Mouse (Mus musculus) lung, postnatal 4 days (tissue): ENCODE results near the gene Rpl31.

Source experiments
- DNase-seq, 2 experiments: peaks; one replicate each; pipeline ENCODE4 v3.0.0; 2021

Rpl31 gene

GRCm38 (mm10) chr1:39367601-39368266 lies at the start of gene Rpl31:
TSS of gene Rpl31 (plus strand) at chr1:39367842.
- peak; percentile 99 for DNase-seq

GRCm38 (mm10) chr1:39317935-39318334 lies 49.7 kb upstream of the Rpl31 start:
- peak in 1 of 2 experiments; percentile 55 for DNase-seq

GRCm38 (mm10) chr1:39318870-39319269 lies 48.8 kb upstream of the Rpl31 start:
- no peak for DNase-seq

- DNase-seq = no peak
These were observed 45.7 kb upstream of the Rpl31 start for GRCm38 (mm10) chr1:39321954-39322353.

- DNase-seq = no peak
These were observed 42.4 kb upstream of the Rpl31 start for GRCm38 (mm10) chr1:39325228-39325627.

GRCm38 (mm10) chr1:39327546-39327945 lies 40.1 kb upstream of the Rpl31 start:
- DNase-seq = peak in 1 of 2 experiments; percentile 13

- DNase-seq = no peak
These were observed 36.6 kb upstream of the Rpl31 start for GRCm38 (mm10) chr1:39330857-39331594.

GRCm38 (mm10) chr1:39332456-39332855 lies 35.2 kb upstream of the Rpl31 start:
- no peak for DNase-seq

- no peak for DNase-seq
These were observed 32.0 kb upstream of the Rpl31 start for GRCm38 (mm10) chr1:39335561-39336196.

GRCm38 (mm10) chr1:39336788-39337187 lies 30.9 kb upstream of the Rpl31 start:
- DNase-seq = no peak

GRCm38 (mm10) chr1:39338831-39339230 lies 28.8 kb upstream of the Rpl31 start:
- DNase-seq = no peak

- no peak for DNase-seq
These were observed 28.2 kb upstream of the Rpl31 start for GRCm38 (mm10) chr1:39339455-39339854.

- DNase-seq = no peak
These were observed 27.5 kb upstream of the Rpl31 start for GRCm38 (mm10) chr1:39340156-39340555.

- DNase-seq = peak; percentile 56 to 64
These were observed 27.0 kb upstream of the Rpl31 start for GRCm38 (mm10) chr1:39340647-39341046.

GRCm38 (mm10) chr1:39341807-39342206 lies 25.8 kb upstream of the Rpl31 start:
- no peak for DNase-seq

- DNase-seq = no peak
These were observed 24.4 kb upstream of the Rpl31 start for GRCm38 (mm10) chr1:39343242-39343641.

- no peak for DNase-seq
These were observed 22.6 kb upstream of the Rpl31 start for GRCm38 (mm10) chr1:39344981-39345600.

- no peak for DNase-seq
These were observed 18.6 kb upstream of the Rpl31 start for GRCm38 (mm10) chr1:39349001-39349400.

GRCm38 (mm10) chr1:39349427-39349826 lies 18.2 kb upstream of the Rpl31 start:
- no peak for DNase-seq

GRCm38 (mm10) chr1:39361754-39362514 lies 5.7 kb upstream of the Rpl31 start:
- DNase-seq = no peak

GRCm38 (mm10) chr1:39362515-39362893 lies 5.1 kb upstream of the Rpl31 start:
- DNase-seq = no peak

- DNase-seq = no peak
These were observed 2.1 kb upstream of the Rpl31 start for GRCm38 (mm10) chr1:39365562-39365961.

GRCm38 (mm10) chr1:39367045-39367444 lies 597 bp upstream of the Rpl31 start:
- no peak for DNase-seq
